Mouse (Mus musculus) 416B (cell line): ENCODE results near the gene Cd72.
A peak's percentile ranks its signal among the peaks of the same experiment; 100 is the strongest.

Experiments used
- DNase-seq: peaks from one replicate; pipeline ENCODE4 v3.0.0; 2011; ENCODE audit warnings: low read depth

Cd72 gene

GRCm38 (mm10) chr4:43427501-43428179, 26.8 kb downstream of the Cd72 start:
- DNase-seq = no peak

GRCm38 (mm10) chr4:43426487-43426886, 27.9 kb downstream of the Cd72 start:
- DNase-seq = no peak

DNA sequence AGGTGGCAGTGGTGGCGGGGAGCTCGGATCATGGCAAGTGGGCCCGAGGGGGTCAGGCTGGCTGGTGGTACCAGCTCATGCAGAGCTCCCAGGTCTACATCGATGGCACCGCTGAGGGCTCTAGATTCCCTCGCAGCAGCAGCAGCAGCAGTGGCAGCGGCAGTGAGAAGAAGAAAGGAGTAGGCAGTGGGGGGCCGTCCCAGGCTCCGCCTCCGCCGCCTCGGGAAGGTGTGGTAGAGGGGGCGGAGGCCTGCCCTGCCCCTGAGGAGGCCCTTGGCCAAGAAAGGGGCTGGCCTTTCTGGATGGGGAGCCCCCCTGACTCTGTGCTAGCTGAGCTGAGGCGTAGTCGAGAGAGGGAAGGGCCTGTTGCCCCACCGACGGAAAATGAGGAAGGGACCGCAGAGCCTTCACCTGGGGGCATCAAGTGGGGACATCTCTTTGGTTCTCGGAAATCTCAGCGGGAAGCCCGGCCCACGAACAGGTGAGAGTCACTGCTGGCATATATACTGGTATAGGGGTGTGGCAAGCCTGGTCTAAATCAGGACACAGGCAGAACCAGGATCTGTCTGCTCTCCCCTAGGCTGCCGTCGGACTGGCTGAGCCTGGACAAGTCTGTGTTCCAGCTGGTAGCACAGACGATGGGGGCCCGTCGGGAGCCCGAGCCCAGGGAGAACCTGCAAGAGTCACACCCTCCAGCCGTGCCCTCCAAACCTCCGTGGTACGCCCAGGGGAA, 28.6 kb downstream of the Cd72 start:
- no peak for DNase-seq

DNA sequence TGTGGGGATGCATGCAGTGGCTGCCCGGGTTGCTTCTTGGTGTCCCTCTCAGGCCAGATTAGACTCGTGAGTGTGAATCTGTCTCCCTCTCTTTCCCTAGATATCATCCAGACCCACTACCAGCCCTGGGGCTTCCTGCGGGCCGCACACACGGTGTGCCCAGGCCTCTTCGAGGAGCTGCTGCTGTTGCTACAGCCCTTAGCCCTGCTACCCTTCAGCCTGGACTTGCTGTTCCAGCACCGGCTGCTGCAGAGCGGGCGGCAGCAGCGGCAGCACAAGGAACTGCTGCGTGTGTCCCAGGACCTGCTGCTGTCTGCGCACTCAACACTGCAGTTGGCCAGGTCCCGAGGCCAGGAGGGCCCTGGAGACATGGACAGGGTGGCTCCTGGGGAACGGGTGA, 29.2 kb downstream of the Cd72 start:
- DNase-seq = no peak

GRCm38 (mm10) chr4:43424072-43424471, 30.4 kb downstream of the Cd72 start:
- no peak for DNase-seq

GRCm38 (mm10) chr4:43423267-43423934, 31.0 kb downstream of the Cd72 start:
- no peak for DNase-seq

DNA sequence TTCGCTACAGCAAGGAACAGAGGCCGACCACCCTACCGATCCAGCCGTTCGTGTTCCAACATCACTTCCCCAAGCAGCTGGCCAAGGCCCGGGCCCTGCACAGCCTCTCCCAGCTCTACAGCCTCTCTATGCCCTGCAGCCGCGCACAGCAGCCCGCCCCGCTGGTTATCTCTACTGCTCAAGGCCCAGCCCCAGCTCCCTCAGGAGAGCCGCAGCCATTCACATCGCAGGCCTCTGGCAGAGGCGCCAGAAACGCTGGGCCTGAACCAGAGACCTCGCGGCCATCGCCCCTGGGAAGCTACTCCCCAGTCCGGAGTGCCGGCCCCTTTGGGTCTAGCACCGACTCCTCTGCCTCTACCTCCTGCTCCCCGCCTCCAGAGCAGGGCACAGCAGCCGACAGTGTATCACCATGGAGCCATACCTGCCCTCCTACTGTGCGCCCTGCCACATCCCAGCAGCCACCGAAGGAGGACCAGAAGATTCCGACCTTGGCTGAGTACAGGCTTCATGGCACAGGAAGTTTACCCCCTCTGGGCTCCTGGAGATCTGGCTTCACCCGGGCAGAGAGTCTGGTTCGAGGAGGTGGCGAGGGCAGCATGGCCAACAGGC, 32.7 kb downstream of the Cd72 start:
- DNase-seq = no peak

- peak; percentile 81 for DNase-seq
Measured at GRCm38 (mm10) chr4:43420305-43420704, 34.1 kb downstream of the Cd72 start.

GRCm38 (mm10) chr4:43419801-43420281, 34.6 kb downstream of the Cd72 start:
- no peak for DNase-seq

DNA sequence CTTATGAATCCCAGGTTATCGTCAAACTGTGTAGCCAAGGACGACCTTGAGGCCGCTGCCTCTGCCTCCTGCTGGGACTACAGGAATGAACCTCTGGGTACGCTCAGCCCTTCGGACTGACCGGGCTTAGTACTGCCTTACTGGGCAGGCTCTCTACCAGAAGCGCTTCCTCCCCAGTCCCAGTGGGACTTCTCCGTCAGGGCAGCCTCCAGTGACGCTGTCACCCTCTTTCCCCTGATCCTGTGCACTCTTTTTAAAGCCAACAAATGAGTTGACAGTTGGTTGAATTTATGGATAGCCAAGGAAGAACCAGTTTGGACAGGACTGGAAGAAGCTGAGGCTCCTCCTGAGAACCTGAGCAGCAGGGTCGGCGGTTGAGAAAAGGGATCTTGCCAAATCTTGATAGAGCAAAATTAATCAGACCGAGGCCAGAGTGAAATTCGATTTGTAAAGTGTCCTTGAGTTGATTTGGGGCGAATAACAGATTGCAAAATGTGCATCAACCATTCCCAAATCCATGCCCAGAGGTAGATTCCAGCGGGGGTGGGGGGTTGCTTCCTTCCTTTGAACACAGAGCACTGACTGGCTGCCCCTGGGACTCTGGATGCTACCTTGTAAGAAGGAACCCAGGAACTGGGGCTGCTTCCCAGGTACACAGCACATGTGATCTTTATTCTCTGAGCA, 35.3 kb downstream of the Cd72 start:
- DNase-seq = no peak

DNA sequence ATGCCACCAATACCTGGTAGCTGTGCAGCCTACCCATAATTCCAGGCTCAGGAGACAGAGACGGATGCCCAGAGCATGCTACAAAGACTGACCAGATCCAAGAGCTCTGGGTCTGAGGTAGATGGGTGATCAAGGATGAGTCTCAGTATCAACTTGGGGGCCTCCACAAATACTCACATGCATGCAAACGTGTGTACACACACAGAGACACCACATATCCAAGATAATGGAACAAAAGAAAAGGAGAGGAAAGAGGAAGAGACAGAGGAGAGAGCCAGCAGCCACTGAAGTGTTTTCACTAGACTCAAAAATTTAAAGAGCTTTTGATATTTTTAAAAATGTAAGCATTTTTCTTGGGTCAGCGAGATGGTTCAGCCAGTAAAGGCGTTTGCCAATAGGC, 36.0 kb downstream of the Cd72 start:
- no peak for DNase-seq

- DNase-seq = no peak
Measured at GRCm38 (mm10) chr4:43417269-43418062, 37.0 kb downstream of the Cd72 start.

DNA sequence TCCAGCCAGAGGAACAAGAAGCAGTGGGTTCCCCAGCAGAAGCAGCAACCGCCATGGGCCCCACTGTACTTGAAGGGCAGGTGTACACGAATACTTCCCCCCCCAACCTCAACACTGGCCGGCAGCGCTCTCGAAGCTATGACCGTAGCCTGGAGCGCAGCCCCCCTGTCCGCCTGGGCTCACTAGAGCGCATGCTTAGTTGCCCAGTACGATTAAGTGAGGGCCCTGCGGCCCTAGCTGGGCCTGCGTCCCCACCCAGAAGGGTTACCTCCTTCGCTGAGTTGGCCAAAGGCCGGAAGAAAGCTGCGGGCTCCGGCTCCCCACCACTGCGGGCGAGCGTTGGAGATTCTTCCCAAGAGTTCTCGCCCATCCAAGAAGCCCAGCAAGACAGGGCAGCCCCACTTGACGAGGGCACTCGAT, 38.3 kb downstream of the Cd72 start:
- DNase-seq = no peak

- DNase-seq = no peak
Measured at GRCm38 (mm10) chr4:43415221-43416070, 39.0 kb downstream of the Cd72 start.

- no peak for DNase-seq
Measured at GRCm38 (mm10) chr4:43414761-43415160, 39.7 kb downstream of the Cd72 start.

DNA sequence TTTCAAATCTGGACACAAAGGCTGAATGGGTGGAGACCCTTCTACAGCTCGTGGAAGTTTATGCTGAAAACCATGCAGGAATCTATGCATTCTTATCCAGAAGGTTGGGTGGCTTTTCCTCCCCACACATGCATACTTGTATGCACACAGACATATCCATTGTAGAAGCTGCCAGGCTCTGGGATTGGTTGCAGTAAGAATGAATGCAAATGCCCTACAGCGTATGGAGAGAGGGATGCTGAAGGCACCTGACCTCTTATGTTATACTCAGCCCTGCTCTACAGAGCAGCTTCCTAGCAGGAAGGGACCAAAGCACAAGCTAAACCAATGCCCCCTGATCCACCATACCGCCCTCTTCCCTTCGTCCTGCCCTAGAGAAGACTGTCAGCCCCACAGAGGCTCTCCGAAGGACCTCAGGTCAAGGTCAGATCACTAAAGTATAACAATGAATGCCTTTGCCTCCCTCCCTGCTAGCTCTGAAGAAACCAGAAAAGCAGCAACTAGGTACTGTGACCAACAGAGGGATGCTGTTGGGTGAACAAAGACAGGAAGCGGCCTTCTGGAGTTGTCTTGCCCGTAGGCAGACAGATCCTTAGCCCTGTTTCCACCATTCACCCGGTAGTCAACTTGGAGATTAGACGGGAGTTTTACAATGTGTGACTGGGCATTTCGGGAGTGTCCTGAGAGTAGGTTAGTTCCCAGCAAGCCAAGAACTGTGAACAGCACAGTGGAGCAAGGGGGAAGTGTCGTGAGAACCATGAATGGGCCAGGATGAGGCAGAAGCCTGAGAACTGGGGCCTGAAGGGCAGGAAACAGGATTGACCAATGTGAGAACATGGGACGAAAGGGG, 47.1 kb downstream of the Cd72 start:
- no peak for DNase-seq

DNA sequence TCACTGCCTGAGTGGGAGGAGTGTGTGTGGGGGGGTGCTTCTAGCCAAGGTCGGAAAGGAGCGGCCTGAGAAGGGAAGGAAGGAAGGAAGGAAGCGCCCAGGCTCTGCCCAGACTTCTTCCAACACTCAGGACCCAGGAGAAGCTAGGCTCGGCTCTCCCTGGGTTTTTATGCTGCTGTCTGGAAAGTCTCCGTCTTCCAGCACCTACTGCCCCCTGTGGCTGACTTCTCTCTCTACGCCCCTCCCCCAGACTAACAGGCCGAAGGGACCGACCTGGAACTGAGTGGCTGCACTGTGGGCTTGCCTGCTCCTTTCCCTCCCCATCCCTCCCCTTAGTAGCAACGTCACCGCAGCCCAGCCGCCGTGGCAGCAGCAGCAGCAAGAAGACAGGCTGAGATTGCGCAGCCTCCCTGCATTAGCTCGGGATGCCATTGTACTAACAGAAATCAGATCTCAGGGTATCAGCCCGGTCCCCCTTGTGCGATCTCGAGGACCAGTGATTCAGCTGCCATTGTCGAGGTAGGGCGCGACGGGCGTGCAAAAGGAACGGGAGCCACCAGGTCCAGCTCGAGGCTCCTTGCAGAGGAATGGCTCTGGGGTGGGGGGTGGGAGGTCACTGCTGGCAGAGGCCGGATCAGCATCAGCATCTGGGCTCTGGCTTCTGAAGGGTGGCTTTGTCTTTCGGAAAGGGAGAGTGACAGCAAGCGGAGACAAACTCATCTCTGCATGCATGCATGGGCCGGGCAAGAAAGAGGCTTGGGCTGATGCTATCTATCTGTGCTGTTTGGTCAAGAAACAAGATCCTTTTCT, 48.1 kb downstream of the Cd72 start:
- no peak for DNase-seq

GRCm38 (mm10) chr4:43404697-43405096, 49.7 kb downstream of the Cd72 start:
- DNase-seq = no peak
